Mouse (Mus musculus) CH12.LX (cell line): ENCODE results near the gene Pkd2l1. TPM values are rescaled to one million over a fixed set of nuclear protein-coding genes. Genes with fewer than 3 reads are reported as not detected.

Experiments used
- DNase-seq: peaks from one replicate; pipeline ENCODE4 v3.0.0-alpha.2; 2013; ENCODE audit errors: extremely low read depth
- H3K27ac ChIP-seq: 2 replicates; pipeline ENCODE4 v1.5.1; 2012; ENCODE audit warnings: low read depth, mild to moderate bottlenecking, control low read depth, moderate library complexity; ENCODE audit not compliant: insufficient read depth
- H3K27me3 ChIP-seq: replicated peaks from 2 replicates; pipeline ENCODE3; 2012; ENCODE audit warnings: inconsistent platforms
- H3K36me3 ChIP-seq, 2 experiments: replicated peaks in 1 of 2; 2 replicates each; pipeline versions ENCODE3 to v1.6.1; 2012; ENCODE audit warnings: inconsistent platforms in 1 of 2, low read length in 1 of 2, mild to moderate bottlenecking in 1 of 2, mixed read lengths in 1 of 2, moderate library complexity in 1 of 2; ENCODE audit not compliant: control insufficient read depth in 1 of 2, insufficient read depth in 1 of 2
- H3K4me1 ChIP-seq, 2 experiments: 2 replicates each; pipeline ENCODE4 v1.6.1; 2012; ENCODE audit warnings: inconsistent platforms in 1 of 2, moderate library complexity in 1 of 2; ENCODE audit not compliant: insufficient read depth in 2 of 2, control insufficient read depth in 1 of 2
- H3K4me2 ChIP-seq: 2 replicates; pipeline ENCODE4 v1.6.1; 2012; ENCODE audit warnings: low read depth, mild to moderate bottlenecking, control low read depth; ENCODE audit not compliant: poor library complexity, insufficient read depth, severe bottlenecking
- H3K4me3 ChIP-seq, 3 experiments: fragments of 150-350 bp in 1 of 3; sonication (generic) in 1 of 3; replicated peaks in 1 of 3; 2 replicates each; pipeline versions ENCODE3 to v1.5.1; 2011 to 2012; ENCODE audit warnings: low read depth in 2 of 3, low read length in 2 of 3, mild to moderate bottlenecking in 2 of 3, moderate library complexity in 2 of 3, control low read depth in 1 of 3, improper control_type of control experiment in 1 of 3, inconsistent platforms in 1 of 3, mixed read lengths in 1 of 3; ENCODE audit not compliant: poor library complexity in 1 of 3
- H3K79me2 ChIP-seq: replicated peaks from 2 replicates; pipeline ENCODE4 v1.6.1; 2012; ENCODE audit warnings: mild to moderate bottlenecking, moderate library complexity; ENCODE audit not compliant: control insufficient read depth, poor library complexity, insufficient read depth, severe bottlenecking; ENCODE audit errors: extremely low read depth
- H3K9ac ChIP-seq: 2 replicates; pipeline ENCODE4 v1.6.1; 2012; ENCODE audit warnings: low read depth, mild to moderate bottlenecking, control low read depth, moderate library complexity; ENCODE audit not compliant: insufficient read depth
- H3K9me3 ChIP-seq: replicated peaks from 2 replicates; pipeline ENCODE3; 2012; ENCODE audit warnings: low read length, inconsistent platforms, mixed read lengths
- CHD1 ChIP-seq: IDR thresholded peaks from 2 replicates; pipeline ENCODE4 v1.6.1; 2012; ENCODE audit warnings: low read depth, low read length, improper control_type of control experiment, inconsistent platforms
- E2F4 ChIP-seq: IDR thresholded peaks from 2 replicates; pipeline ENCODE4 v1.6.1; 2011; ENCODE audit warnings: low read depth, low read length, improper control_type of control experiment; ENCODE audit not compliant: insufficient replicate concordance
- ELF1 ChIP-seq: IDR thresholded peaks from 2 replicates; pipeline ENCODE4 v1.6.1; 2014; ENCODE audit warnings: low read depth, mild to moderate bottlenecking, inconsistent platforms, low read length, improper control_type of control experiment
- EP300 ChIP-seq: IDR thresholded peaks from 2 replicates; pipeline ENCODE4 v1.6.1; 2011; ENCODE audit warnings: low read length, improper control_type of control experiment
- ETS1 ChIP-seq: conservative IDR thresholded peaks from 2 replicates; pipeline ENCODE4 v1.6.1; 2012; ENCODE audit warnings: low read depth, mild to moderate bottlenecking, inconsistent platforms, low read length, improper control_type of control experiment, moderate library complexity
- GABPA ChIP-seq: IDR thresholded peaks from 2 replicates; pipeline ENCODE4 v1.6.1; 2012; ENCODE audit warnings: low read depth, low read length, improper control_type of control experiment, inconsistent platforms; ENCODE audit not compliant: insufficient replicate concordance
- KAT2A ChIP-seq: IDR thresholded peaks from 2 replicates; pipeline ENCODE4 v1.6.1; 2012; ENCODE audit warnings: low read length, improper control_type of control experiment, inconsistent platforms; ENCODE audit not compliant: insufficient replicate concordance
- MAFK ChIP-seq: IDR thresholded peaks from 2 replicates; pipeline ENCODE4 v1.6.1; 2011; ENCODE audit warnings: low read length, improper control_type of control experiment; ENCODE audit not compliant: insufficient replicate concordance
- MXI1 ChIP-seq: IDR thresholded peaks from 2 replicates; pipeline ENCODE4 v1.6.1; 2011; ENCODE audit warnings: mild to moderate bottlenecking, low read depth, low read length, improper control_type of control experiment
- MYC ChIP-seq: IDR thresholded peaks from 2 replicates; pipeline ENCODE4 v1.6.1; 2011; ENCODE audit warnings: low read depth, mild to moderate bottlenecking, improper control_type of control experiment, low read length
- PAX5 ChIP-seq: IDR thresholded peaks from 2 replicates; pipeline ENCODE4 v1.6.1; 2012; ENCODE audit warnings: low read length, inconsistent platforms, mixed read lengths
- POLR2AphosphoS2 ChIP-seq: IDR thresholded peaks from 2 replicates; pipeline ENCODE4 v1.6.1; 2011; ENCODE audit warnings: low read depth, low read length, improper control_type of control experiment
- RAD21 ChIP-seq: IDR thresholded peaks from 2 replicates; pipeline ENCODE4 v1.6.1; 2011; ENCODE audit warnings: low read depth, mild to moderate bottlenecking, low read length, improper control_type of control experiment, moderate library complexity
- RCOR1 ChIP-seq: conservative IDR thresholded peaks from 2 replicates; pipeline ENCODE4 v1.6.1; 2012; ENCODE audit warnings: low read depth, mild to moderate bottlenecking, inconsistent platforms, low read length, improper control_type of control experiment
- TBP ChIP-seq: conservative IDR thresholded peaks from 2 replicates; pipeline ENCODE4 v1.6.1; 2011; ENCODE audit warnings: low read depth, low read length, improper control_type of control experiment
- UBTF ChIP-seq: IDR thresholded peaks from 2 replicates; pipeline ENCODE4 v1.6.1; 2012; ENCODE audit warnings: low read depth, mild to moderate bottlenecking, inconsistent platforms, low read length, improper control_type of control experiment, moderate library complexity
- USF2 ChIP-seq: conservative IDR thresholded peaks from 2 replicates; pipeline ENCODE4 v1.6.1; 2011; ENCODE audit warnings: low read depth, low read length, improper control_type of control experiment
- ZKSCAN1 ChIP-seq: IDR thresholded peaks from 2 replicates; pipeline ENCODE4 v1.6.1; 2012; ENCODE audit warnings: low read depth, inconsistent platforms, low read length, improper control_type of control experiment, borderline replicate concordance
- dilution Hi-C: fragments of 300-500 bp; cut with MboI; formaldehyde crosslinking; loops from 2 replicates; pipeline ENCODE4 v1.14.3; 2020; ENCODE audit warnings: low sequenced_read_pairs; ENCODE audit not compliant: extremely low pct_unique_long_range_greater_than_20kb, extremely low pct_ligation_motif_present
- in situ Hi-C: fragments of 300-500 bp; cut with MboI; formaldehyde crosslinking; loops from 3 replicates; pipeline ENCODE4 v1.14.3; 2019; ENCODE audit warnings: low sequenced_read_pairs, low pct_ligation_motif_present, low pct_unique_long_range_greater_than_20kb, mixed read lengths
- polyA plus RNA-seq: library from polyadenylated mRNA; unstranded; fragments of >175 nt; gene quantifications from 2 replicates; pipeline ENCODE4 v1.2.1, GENCODE M21; 2012; ENCODE audit warnings: low read depth; ENCODE audit not compliant: insufficient read length
- total RNA-seq, 2 experiments: library from RNA; depleted of rRNA; stranded (reverse); fragments of 300-350 nt in 1 of 2; fragments of >200 nt in 1 of 2; gene quantifications; 2 replicates each; pipeline ENCODE4 v1.2.3; 2012 to 2014

Gene Pkd2l1
- total and polyA plus RNA-seq, 3 experiments = 0.04 to 0.07 TPM; not detected in 1

DNA sequence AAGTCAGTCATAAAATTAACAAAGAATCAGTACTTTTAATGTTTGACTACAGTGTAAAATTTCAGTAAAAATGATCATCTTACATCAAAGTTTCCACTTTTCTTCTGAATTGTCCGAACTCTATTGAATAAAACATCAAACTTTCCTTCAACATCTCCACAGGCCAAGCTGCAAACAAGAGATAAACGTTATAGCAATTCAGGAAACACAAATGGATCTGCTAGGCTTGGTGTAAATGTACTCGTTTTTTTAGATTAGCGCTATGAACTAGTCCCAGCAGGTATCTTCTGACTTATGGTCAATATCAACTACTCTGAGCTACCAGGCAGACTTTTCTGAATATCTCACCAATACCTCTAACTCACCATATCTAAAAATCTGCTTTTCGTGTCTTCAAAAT is 59.3 kb downstream of the Pkd2l1 start:
- Histone ChIP-seq H3K4me3 (no peak overlapping the region), H3K79me2 (peaks cover 16% of the 10 kb centered on the region), H3K9ac (no peak overlapping the region), H3K27ac (no peak overlapping the region), H3K4me2 (no peak overlapping the region), H3K9me3 (no peaks in the 10 kb centered on the region), H3K36me3 (peaks cover 26 to 58% of the 10 kb centered on the region in 2 experiments), H3K27me3 (no peaks in the 10 kb centered on the region), H3K4me1 (peaks cover 3 to 14% of the 10 kb centered on the region in 2 experiments; a peak in 3 of 4 replicates)
- TF ChIP-seq KAT2A (no peak), RAD21 (no peak), TBP (no peak), PAX5 (no peak)
- no peak for DNase-seq
- dilution Hi-C loops = no loop called here
- in situ Hi-C loops = no loop called here

DNA sequence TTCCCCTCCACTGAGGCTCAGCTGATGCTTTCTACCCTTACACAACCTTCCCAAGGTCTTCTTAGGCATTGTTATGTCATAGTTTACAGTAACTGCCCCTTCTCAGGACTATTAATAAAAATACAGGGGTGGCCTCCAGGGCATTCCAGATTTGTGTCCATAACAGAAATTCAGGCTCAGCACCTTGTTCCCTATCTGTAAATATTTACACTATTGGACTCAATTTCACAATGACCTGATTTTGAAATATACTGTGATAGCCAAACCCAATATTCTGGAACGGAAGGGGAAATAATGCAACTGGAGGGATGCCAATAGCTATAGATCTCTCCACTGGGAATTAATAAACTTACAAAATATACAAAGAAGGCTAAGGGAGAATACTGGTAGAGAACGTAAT is 63.7 kb downstream of the Pkd2l1 start:
- in situ Hi-C loops = no loop called here

DNA sequence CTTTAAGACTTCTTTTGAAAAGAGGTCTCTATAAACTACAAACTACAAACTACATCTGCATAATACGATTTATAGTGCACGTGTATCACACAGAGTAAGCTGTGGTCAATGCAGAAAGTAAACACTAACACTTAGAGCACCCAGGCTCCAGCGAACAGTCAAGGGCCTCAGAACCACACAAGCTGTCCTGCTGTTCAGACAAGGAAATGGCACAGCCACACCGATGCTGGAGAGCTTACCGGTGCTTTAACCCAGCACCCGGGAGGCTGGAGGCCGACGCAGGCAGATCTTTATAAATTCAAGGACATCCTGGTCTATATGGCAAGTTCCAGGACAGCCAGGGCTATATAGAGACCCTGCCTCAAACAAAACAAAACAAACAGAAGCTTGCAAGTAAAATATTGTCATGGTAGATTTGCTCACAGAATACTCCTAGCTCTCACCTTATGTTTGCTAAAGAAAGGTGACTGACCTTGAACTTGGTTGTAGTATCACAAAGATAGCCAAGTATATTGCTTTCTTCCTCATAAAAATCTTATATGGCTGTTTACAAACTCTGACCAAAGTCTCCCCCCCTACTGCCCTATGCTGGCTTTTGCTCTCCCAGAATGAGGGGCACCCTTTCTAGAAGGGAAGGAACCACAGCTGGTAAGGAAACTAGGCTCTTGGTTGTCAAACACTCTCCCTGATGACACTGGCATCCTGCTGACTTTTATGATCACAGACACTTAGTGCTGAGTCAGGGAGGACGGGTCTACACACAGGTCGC is 64.3 kb downstream of the Pkd2l1 start:
- DNase-seq = no peak
- Histone ChIP-seq H3K36me3 (peaks cover 64 to 96% of the 10 kb centered on the region in 2 experiments), H3K4me2 (no peak overlapping the region), H3K4me3 (no peak overlapping the region), H3K9me3 (no peaks in the 10 kb centered on the region), H3K79me2 (no peaks in the 10 kb centered on the region), H3K27me3 (no peaks in the 10 kb centered on the region), H3K27ac (no peak overlapping the region), H3K4me1 (peaks cover 0 to 6% of the 10 kb centered on the region in 2 experiments; a peak in 1 of 4 replicates), H3K9ac (no peak overlapping the region)
- dilution Hi-C loops (no loop called here), in situ Hi-C loops (no loop called here)
- TF ChIP-seq RCOR1 (no peak), TBP (no peak), UBTF (no peak), CHD1 (no peak), POLR2AphosphoS2 (no peak), GABPA (no peak), MYC (no peak), EP300 (no peak), ELF1 (no peak), E2F4 (no peak), ZKSCAN1 (no peak)

More for the DNA sequence above, 63.7 kb downstream of the Pkd2l1 start:
- H3K9ac ChIP-seq = no peak overlapping the region
- H3K27ac ChIP-seq = no peak overlapping the region
- H3K36me3 ChIP-seq = peaks cover 58 to 93% of the 10 kb centered on the region in 2 experiments
- TF ChIP-seq MXI1 = no peak
- no peak for TF ChIP-seq USF2
- TF ChIP-seq ETS1 = no peak
- TF ChIP-seq MAFK = no peak
- no peak for TF ChIP-seq EP300
- TF ChIP-seq GABPA = no peak
- no peak for TF ChIP-seq POLR2AphosphoS2
- H3K4me2 ChIP-seq = no peak overlapping the region
- DNase-seq = no peak
- H3K4me3 ChIP-seq = no peak overlapping the region
- dilution Hi-C loops = no loop called here
- peaks cover 0 to 8% of the 10 kb centered on the region in 2 experiments; a peak in 2 of 4 replicates for H3K4me1 ChIP-seq
- no peaks in the 10 kb centered on the region for H3K27me3 ChIP-seq
- H3K9me3 ChIP-seq = no peaks in the 10 kb centered on the region
- H3K79me2 ChIP-seq = peaks cover under 1% of the 10 kb centered on the region; the same call in 1 of the 2 replicates
